In the genomic region with DNA sequence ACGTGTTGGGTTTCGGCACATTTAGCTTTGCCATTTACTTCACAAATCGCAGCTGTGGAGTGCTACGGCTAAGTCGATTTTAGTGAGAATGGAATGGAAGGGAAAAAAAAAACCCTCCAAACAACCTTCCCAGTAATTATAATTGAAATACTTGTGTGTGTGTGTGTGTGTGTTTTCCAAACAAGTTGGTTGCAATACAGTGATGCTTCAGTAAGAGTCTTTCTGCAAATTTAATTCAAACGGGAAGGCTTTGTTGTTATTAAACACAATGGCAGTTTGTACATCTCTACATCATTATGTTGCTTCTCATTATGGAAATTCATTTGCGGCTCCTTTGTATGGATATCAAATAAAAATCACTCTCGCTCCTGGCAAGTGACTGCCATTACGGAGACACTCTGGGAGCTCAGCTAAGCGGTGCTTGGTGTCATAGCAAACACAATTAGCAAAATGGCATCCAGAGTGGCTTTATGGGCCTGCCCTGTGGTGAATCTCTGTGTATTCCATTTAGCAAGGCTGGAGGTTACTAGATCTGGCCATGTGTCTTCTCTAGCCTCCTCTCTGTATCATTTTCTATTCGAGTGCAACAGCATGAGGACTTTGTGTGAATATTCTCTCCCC, we compare ENCODE assay signal across 26 mouse cellular contexts.
DNase-seq lines count a peak whose midpoint lies in the region; ATAC-seq and TF ChIP-seq lines count a peak whose summit lies in the region.
"Had no signal": no experiment of that assay in that cellular context is flagged by ENCODE, and none has a peak within 500 bp of the region (broad histone marks: within the 10 kb centered on the region; RNA-seq: fewer than 3 reads in every experiment).

No protein-coding gene starts in this region.

- ATAC-seq in forebrain, embryonic 13.5 days = peak; percentile 59; the same call in 1 of the 2 replicates
- ATAC-seq in forebrain, embryonic 11.5 days (replicated peaks; ENCODE audit: low FRiP score) = no peak
- no peak for ATAC-seq in midbrain, embryonic 14.5 days (ENCODE audit: low FRiP score, low TSS enrichment)
- no peak for ATAC-seq in midbrain, embryonic 13.5 days
- peak; percentile 72 for ATAC-seq in forebrain, postnatal 0 days
- ATAC-seq: liver, postnatal 0 days had no signal

- no peak overlapping the region for H3K4me2 ChIP-seq in forebrain, embryonic 13.5 days
- no peak overlapping the region for H3K4me2 ChIP-seq in forebrain, embryonic 11.5 days (ENCODE audit: low read depth, low read length, severe bottlenecking)
- H3K4me2 ChIP-seq in midbrain, embryonic 14.5 days (ENCODE audit: low read length) = no peak overlapping the region
- no peak overlapping the region for H3K4me2 ChIP-seq in midbrain, embryonic 13.5 days (replicated peaks)
- H3K4me2 ChIP-seq in forebrain, postnatal 0 days (ENCODE audit: low read depth) = no peak overlapping the region
- H3K4me2 ChIP-seq: embryonic facial prominence, embryonic 15.5 days; limb, embryonic 13.5 days; liver, embryonic 11.5 days; midbrain, embryonic 12.5 days had no signal

- no peak for TF ChIP-seq POLR2A in brain, embryonic 14.5 days (IDR thresholded peaks at IDR 0.05; ENCODE audit: borderline replicate concordance, extremely low read depth, insufficient read depth, insufficient read length, poor library complexity, severe bottlenecking)

- no peak for DNase-seq in forebrain, embryonic 11.5 days (ENCODE audit: low spot score)
- peak; percentile 31 for DNase-seq in midbrain, embryonic 14.5 days
- DNase-seq in brain, embryonic 14.5 days (ENCODE audit: low read depth) = peak; percentile 72
- DNase-seq in forebrain, postnatal 0 days = peak; percentile 58
- DNase-seq in left cerebral cortex, postnatal 36 days (ENCODE audit: low spot score in 2 of 2) = no peak
- no peak for DNase-seq in left cerebral cortex, adult 2 months (ENCODE audit: extremely low spot score in 1 of 2, low spot score in 2 of 2)
- DNase-seq: adrenal gland, adult 8-10 months; cerebellum, adult 8-10 months; cerebellum, postnatal 25 days; heart, postnatal 14 days; kidney, adult 11 months; kidney, postnatal 14 days; layer of hippocampus, adult 9-11 months; liver, postnatal 0 days; lung, postnatal 36 days; thymus, adult 2 months; thymus, postnatal 36 days had no signal

- H3K36me3 ChIP-seq in forebrain, embryonic 13.5 days (ENCODE audit: poor library complexity, severe bottlenecking) = no peaks in the 10 kb centered on the region
- no peaks in the 10 kb centered on the region for H3K36me3 ChIP-seq in forebrain, embryonic 11.5 days (ENCODE audit: control insufficient read depth, insufficient read depth, low read length)
- H3K36me3 ChIP-seq in midbrain, embryonic 14.5 days (ENCODE audit: control insufficient read depth, insufficient read depth, low read length) = no peaks in the 10 kb centered on the region
- no peaks in the 10 kb centered on the region for H3K36me3 ChIP-seq in midbrain, embryonic 13.5 days
- H3K36me3 ChIP-seq in forebrain, postnatal 0 days (ENCODE audit: insufficient read depth) = no peaks in the 10 kb centered on the region
- H3K36me3 ChIP-seq: embryonic facial prominence, embryonic 10.5 days; embryonic facial prominence, embryonic 15.5 days; G1E; limb, embryonic 13.5 days; midbrain, embryonic 12.5 days had no signal

- H3K27me3 ChIP-seq in forebrain, embryonic 13.5 days = no peaks in the 10 kb centered on the region
- no peaks in the 10 kb centered on the region for H3K27me3 ChIP-seq in forebrain, embryonic 11.5 days (ENCODE audit: control insufficient read depth, insufficient read depth, low read length)
- H3K27me3 ChIP-seq in midbrain, embryonic 14.5 days (ENCODE audit: control insufficient read depth, insufficient read depth, low read length) = no peaks in the 10 kb centered on the region
- H3K27me3 ChIP-seq in midbrain, embryonic 13.5 days = no peaks in the 10 kb centered on the region
- no peaks in the 10 kb centered on the region for H3K27me3 ChIP-seq in forebrain, postnatal 0 days (ENCODE audit: insufficient read depth, low read length)
- H3K27me3 ChIP-seq: embryonic facial prominence, embryonic 15.5 days; limb, embryonic 13.5 days had no signal

- H3K4me3 ChIP-seq in forebrain, embryonic 13.5 days = no peak overlapping the region
- H3K4me3 ChIP-seq in forebrain, embryonic 11.5 days (ENCODE audit: low read depth, low read length) = no peak overlapping the region
- H3K4me3 ChIP-seq in midbrain, embryonic 14.5 days (replicated peaks; ENCODE audit: low read depth, low read length) = no peak overlapping the region
- H3K4me3 ChIP-seq in midbrain, embryonic 13.5 days (replicated peaks) = no peak overlapping the region
- no peak overlapping the region for H3K4me3 ChIP-seq in forebrain, postnatal 0 days (ENCODE audit: low read depth, low read length)
- H3K4me3 ChIP-seq in left cerebral cortex, adult 2 months = no peak overlapping the region
- H3K4me3 ChIP-seq: embryonic facial prominence, embryonic 10.5 days; embryonic facial prominence, embryonic 15.5 days; limb, embryonic 13.5 days; midbrain, embryonic 12.5 days; myocyte had no signal

- intact Hi-C loops in left cerebral cortex, postnatal 36 days (cut with DNase I) = no loop called here
- intact Hi-C loops in left cerebral cortex, adult 2 months (cut with DNase I) = no loop called here

- H3K9ac ChIP-seq in forebrain, embryonic 13.5 days = no peak overlapping the region
- no peak overlapping the region for H3K9ac ChIP-seq in forebrain, embryonic 11.5 days (ENCODE audit: low read length)
- no peak overlapping the region for H3K9ac ChIP-seq in midbrain, embryonic 14.5 days (replicated peaks; ENCODE audit: low read length)
- H3K9ac ChIP-seq in midbrain, embryonic 13.5 days (replicated peaks) = no peak overlapping the region
- no peak overlapping the region for H3K9ac ChIP-seq in forebrain, postnatal 0 days
- H3K9ac ChIP-seq: embryonic facial prominence, embryonic 15.5 days; limb, embryonic 13.5 days; liver, postnatal 0 days; midbrain, embryonic 12.5 days had no signal

- H3K4me1 ChIP-seq in forebrain, embryonic 13.5 days = no peaks in the 10 kb centered on the region
- no peaks in the 10 kb centered on the region for H3K4me1 ChIP-seq in forebrain, embryonic 11.5 days (replicated peaks; ENCODE audit: control insufficient read depth, insufficient read depth, low read length)
- no peaks in the 10 kb centered on the region for H3K4me1 ChIP-seq in midbrain, embryonic 14.5 days (ENCODE audit: control insufficient read depth, insufficient read depth, low read length)
- H3K4me1 ChIP-seq in midbrain, embryonic 13.5 days (replicated peaks) = no peaks in the 10 kb centered on the region
- peaks cover 6% of the 10 kb centered on the region; the same call in 1 of the 2 replicates for H3K4me1 ChIP-seq in forebrain, postnatal 0 days (ENCODE audit: insufficient read depth)
- H3K4me1 ChIP-seq: embryonic facial prominence, embryonic 10.5 days; embryonic facial prominence, embryonic 15.5 days; limb, embryonic 13.5 days; midbrain, embryonic 12.5 days had no signal

- WGBS in forebrain, embryonic 13.5 days = 65% methylated on average over 11 of the region's 11 CpGs
- 82% methylated on average over 11 of the region's 11 CpGs for whole genome bisulfite sequencing in forebrain, embryonic 11.5 days
- WGBS in midbrain, embryonic 14.5 days = 69% methylated on average over 11 of the region's 11 CpGs
- WGBS in midbrain, embryonic 13.5 days = 67% methylated on average over 11 of the region's 11 CpGs
- WGBS in forebrain, postnatal 0 days = 38% methylated on average over 11 of the region's 11 CpGs

- TF ChIP-seq CTCF in brain, embryonic 14.5 days (IDR thresholded peaks at IDR 0.05; ENCODE audit: borderline replicate concordance, extremely low read depth, insufficient read depth, insufficient read length) = no peak
- no peak for TF ChIP-seq CTCF in forebrain, postnatal 0 days (IDR thresholded peaks at IDR 0.05; ENCODE audit: low read depth)
- no peak for TF ChIP-seq CTCF in left cerebral cortex, adult 2 months (IDR thresholded peaks at IDR 0.05)

- H3K27ac ChIP-seq in forebrain, embryonic 13.5 days = peak overlapping the region; percentile 22; the same call in 1 of the 2 replicates
- no peak overlapping the region for H3K27ac ChIP-seq in forebrain, embryonic 11.5 days (ENCODE audit: low read depth, low read length)
- peak overlapping the region; percentile 37; the same call in 1 of the 2 replicates for H3K27ac ChIP-seq in midbrain, embryonic 14.5 days (replicated peaks; ENCODE audit: low read depth, low read length)
- no peak overlapping the region for H3K27ac ChIP-seq in midbrain, embryonic 13.5 days
- H3K27ac ChIP-seq in forebrain, postnatal 0 days (ENCODE audit: low read depth, low read length) = peak overlapping the region; percentile 58; the same call in 1 of the 2 replicates
- no peak overlapping the region for H3K27ac ChIP-seq in left cerebral cortex, adult 2 months
- H3K27ac ChIP-seq: embryonic facial prominence, embryonic 10.5 days; embryonic facial prominence, embryonic 15.5 days; limb, embryonic 13.5 days; midbrain, embryonic 12.5 days had no signal

- no peaks in the 10 kb centered on the region for H3K9me3 ChIP-seq in forebrain, embryonic 13.5 days (replicated peaks)
- no peaks in the 10 kb centered on the region for H3K9me3 ChIP-seq in forebrain, embryonic 11.5 days (ENCODE audit: control insufficient read depth, low read length)
- H3K9me3 ChIP-seq in midbrain, embryonic 14.5 days (ENCODE audit: control insufficient read depth, low read length) = no peaks in the 10 kb centered on the region
- no peaks in the 10 kb centered on the region for H3K9me3 ChIP-seq in midbrain, embryonic 13.5 days
- H3K9me3 ChIP-seq in forebrain, postnatal 0 days (ENCODE audit: low read length) = no peaks in the 10 kb centered on the region
- H3K9me3 ChIP-seq: embryonic facial prominence, embryonic 10.5 days; embryonic facial prominence, embryonic 15.5 days; G1E; limb, embryonic 13.5 days; midbrain, embryonic 12.5 days had no signal

Comparison
In these comparisons a context has a peak if more than half of its experiments do, and no peak if none do; other contexts are left out.
1. ATAC-seq: peak in forebrain, embryonic 13.5 days (single experiment) and forebrain, postnatal 0 days (single experiment); none in forebrain, embryonic 11.5 days (single experiment), midbrain, embryonic 14.5 days (single experiment) and midbrain, embryonic 13.5 days (single experiment).
2. H3K27ac ChIP-seq: peak in forebrain, embryonic 13.5 days (single experiment), midbrain, embryonic 14.5 days (single experiment) and forebrain, postnatal 0 days (single experiment); none in forebrain, embryonic 11.5 days (single experiment), midbrain, embryonic 13.5 days (single experiment) and left cerebral cortex, adult 2 months (single experiment).
3. DNase-seq: peak in midbrain, embryonic 14.5 days (single experiment), brain, embryonic 14.5 days (single experiment) and forebrain, postnatal 0 days (single experiment); none in forebrain, embryonic 11.5 days (single experiment), left cerebral cortex, postnatal 36 days (0 of 2) and left cerebral cortex, adult 2 months (0 of 2).